Mouse (Mus musculus): Measurements from ENCODE around the gene Rnf40. TPM values are rescaled to one million over a fixed set of nuclear protein-coding genes. Genes with fewer than 3 reads are reported as not detected.

Gene Rnf40
- total RNA-seq (2021): 10 to 100 TPM; 24.4 to 28.7 TPM
- long read RNA-seq, experiment 1, full-length matches to known transcripts: 32 of 38 reads
- long read RNA-seq, experiment 1, partial matches to known transcripts: 2 of 38 reads
- long read RNA-seq, experiment 1, other reads (novel, unspliced or antisense): 4 of 38 reads
- long read RNA-seq, experiment 2, full-length matches to known transcripts: 54 of 70 reads
- long read RNA-seq, experiment 2, partial matches to known transcripts: 5 of 70 reads
- long read RNA-seq, experiment 2, other reads (novel, unspliced or antisense): 11 of 70 reads

- intact Hi-C loops (cut with DNase I; ENCODE audit: low total_unique reads): no loop called here
- peak; percentile 92 for DNase-seq
Observed at GRCm38 (mm10) chr7:127588011-127588871, at the start of gene Rnf40, which contains the start of gene Ccdc189. TSS of gene Rnf40 (plus strand) at chr7:127588767. TSS of gene Ccdc189 (minus strand) at chr7:127588595.

DNA sequence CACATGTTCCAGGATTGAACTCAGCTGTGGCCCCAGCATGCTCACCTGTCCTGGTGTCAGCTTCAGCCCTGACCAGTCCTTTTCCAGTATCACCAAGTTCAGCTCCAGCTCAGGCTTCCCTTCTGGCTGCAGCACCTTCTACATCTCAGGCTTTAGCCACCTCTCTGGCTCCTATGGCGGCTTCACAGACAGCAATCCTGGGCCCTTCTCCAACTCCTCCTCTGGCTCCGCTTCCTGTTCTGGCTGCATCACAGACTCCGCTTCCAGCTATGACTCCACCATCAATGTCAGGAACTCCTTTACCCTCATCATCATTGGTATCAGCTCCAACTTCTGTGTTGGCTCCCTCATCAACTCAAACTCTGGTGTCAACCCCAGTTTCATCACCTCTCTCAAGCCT lies 46.9 kb upstream of the Rnf40 start:
- no peak for DNase-seq
- intact Hi-C loops (cut with DNase I; ENCODE audit: low total_unique reads): no loop called here

- DNase-seq: no peak
- intact Hi-C loops (cut with DNase I; ENCODE audit: low total_unique reads): no loop called here
Observed at GRCm38 (mm10) chr7:127549116-127549835, 39.3 kb upstream of the Rnf40 start.

GRCm38 (mm10) chr7:127551558-127551957 lies 37.0 kb upstream of the Rnf40 start:
- intact Hi-C loops (cut with DNase I; ENCODE audit: low total_unique reads): no loop called here
- no peak for DNase-seq

GRCm38 (mm10) chr7:127560580-127560979 lies 28.0 kb upstream of the Rnf40 start:
- intact Hi-C loops (cut with DNase I; ENCODE audit: low total_unique reads): no loop called here
- DNase-seq: no peak

DNA sequence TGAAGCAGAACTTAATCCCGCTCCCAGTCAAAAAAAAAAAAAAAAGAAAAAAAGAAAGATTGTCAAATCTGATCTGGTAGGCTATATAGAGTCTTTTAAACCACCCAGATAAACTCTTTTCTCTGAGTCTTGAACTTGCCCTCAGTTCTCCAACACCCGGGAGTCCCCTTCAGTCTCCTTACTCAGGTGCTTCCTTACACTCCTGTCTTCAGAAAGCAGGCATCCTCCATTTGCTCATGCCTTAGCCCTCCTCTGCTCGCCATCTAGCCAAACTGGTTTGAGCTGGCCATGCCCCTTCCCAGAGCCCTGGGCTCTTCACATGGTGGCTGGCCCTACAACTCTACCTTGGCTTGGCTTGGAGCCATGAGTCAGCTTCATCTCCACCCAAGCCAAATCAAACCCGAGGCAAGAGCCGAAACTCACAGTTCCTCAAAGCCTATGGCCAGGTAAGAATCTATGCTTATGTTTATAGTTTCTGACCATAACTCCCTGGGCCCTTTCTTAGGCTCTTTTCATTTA lies 27.2 kb upstream of the Rnf40 start, which contains the start of gene Tmem265:
Tmem265 (plus strand) TSS at position 51 of the 519 bp plus-strand sequence.
- intact Hi-C loops (cut with DNase I; ENCODE audit: low total_unique reads): no loop called here

GRCm38 (mm10) chr7:127564381-127565150 lies 24.0 kb upstream of the Rnf40 start:
- intact Hi-C loops (cut with DNase I; ENCODE audit: low total_unique reads): no loop called here
- DNase-seq: no peak

More for the DNA sequence above, 27.2 kb upstream of the Rnf40 start, which contains the start of gene Tmem265:
- no peak for DNase-seq

- intact Hi-C loops (cut with DNase I; ENCODE audit: low total_unique reads): no loop called here
Observed at GRCm38 (mm10) chr7:127572895-127573471, 15.6 kb upstream of the Rnf40 start, which contains the start of gene Phkg2. TSS of gene Phkg2 (plus strand) at chr7:127573340.

DNA sequence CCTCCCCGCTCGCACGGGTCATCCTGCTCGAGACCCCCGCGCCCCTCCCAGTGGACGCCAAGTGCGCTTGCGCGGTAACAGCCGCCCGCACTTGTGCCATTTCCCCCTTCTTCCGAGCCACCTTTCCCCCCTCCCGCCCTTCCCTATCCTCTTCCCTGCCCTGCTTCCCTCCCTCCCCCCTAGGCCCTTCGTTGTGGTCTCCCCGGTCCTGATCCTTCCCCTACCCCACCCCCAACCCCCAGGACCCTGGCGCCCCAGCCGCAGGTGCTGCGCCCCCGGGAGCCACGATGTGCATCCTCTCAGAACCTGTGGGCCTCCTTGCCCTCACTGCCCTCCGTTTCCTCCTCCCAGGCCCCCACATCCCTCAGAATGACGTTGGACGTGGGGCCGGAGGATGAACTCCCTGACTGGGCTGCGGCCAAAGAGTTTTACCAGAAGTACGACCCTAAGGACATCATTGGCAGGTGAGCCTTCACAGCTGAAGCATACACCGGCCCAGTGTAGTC lies 15.0 kb upstream of the Rnf40 start:
- DNase-seq: peak; percentile 33
- intact Hi-C loops (cut with DNase I; ENCODE audit: low total_unique reads): no loop called here

More at GRCm38 (mm10) chr7:127572895-127573471, 15.6 kb upstream of the Rnf40 start, which contains the start of gene Phkg2:
- peak; percentile 90 for DNase-seq

DNA sequence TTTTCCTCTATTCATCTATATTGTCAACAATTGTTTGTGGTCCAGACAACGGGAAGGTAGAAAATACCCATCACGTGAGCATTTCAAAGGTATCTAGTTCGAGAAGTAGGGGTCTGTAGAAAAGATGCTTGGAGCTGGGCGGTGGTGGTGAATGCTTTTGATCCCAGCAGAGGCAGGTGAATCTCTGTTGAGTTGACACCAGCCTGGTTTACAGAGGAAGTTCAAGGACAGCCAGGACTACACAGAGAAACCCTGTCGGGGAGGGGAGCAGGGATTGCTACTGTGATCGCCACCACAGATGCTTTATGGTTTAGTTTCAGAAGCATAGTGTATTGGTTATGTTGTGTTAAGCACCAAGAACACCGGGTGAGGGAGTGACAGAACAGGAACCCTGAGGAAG lies 14.5 kb upstream of the Rnf40 start:
- intact Hi-C loops (cut with DNase I; ENCODE audit: low total_unique reads): no loop called here

DNA sequence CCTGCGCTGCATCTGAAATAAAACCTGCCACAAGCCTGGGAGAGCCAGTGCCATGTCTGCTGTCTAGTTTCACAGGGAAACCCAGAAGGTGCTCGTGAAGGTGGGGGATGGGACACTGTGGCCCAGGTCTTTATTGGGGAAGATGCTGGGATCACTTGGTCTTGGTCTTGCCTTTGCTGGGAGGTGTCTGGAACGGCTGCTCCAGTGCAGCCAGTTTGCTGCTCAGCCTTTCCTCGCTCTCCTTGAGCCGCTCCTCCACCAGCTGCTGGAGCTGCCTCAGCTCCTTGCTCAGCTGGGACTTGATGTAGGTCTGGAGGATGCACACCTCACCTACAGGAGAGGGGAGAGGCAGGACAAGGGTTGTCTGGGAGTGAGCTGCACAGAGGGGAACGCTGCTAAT lies 5.3 kb upstream of the Rnf40 start:
- no peak for DNase-seq
- intact Hi-C loops (cut with DNase I; ENCODE audit: low total_unique reads): no loop called here

More for the DNA sequence above, 14.5 kb upstream of the Rnf40 start:
- no peak for DNase-seq

GRCm38 (mm10) chr7:127585031-127585430 lies 3.5 kb upstream of the Rnf40 start:
- intact Hi-C loops (cut with DNase I; ENCODE audit: low total_unique reads): no loop called here
- no peak for DNase-seq

- intact Hi-C loops (cut with DNase I; ENCODE audit: low total_unique reads): no loop called here
- no peak for DNase-seq
Observed at GRCm38 (mm10) chr7:127586149-127586548, 2.4 kb upstream of the Rnf40 start.

- intact Hi-C loops (cut with DNase I; ENCODE audit: low total_unique reads): no loop called here
Observed at GRCm38 (mm10) chr7:127587196-127587595, 1.4 kb upstream of the Rnf40 start.

DNA sequence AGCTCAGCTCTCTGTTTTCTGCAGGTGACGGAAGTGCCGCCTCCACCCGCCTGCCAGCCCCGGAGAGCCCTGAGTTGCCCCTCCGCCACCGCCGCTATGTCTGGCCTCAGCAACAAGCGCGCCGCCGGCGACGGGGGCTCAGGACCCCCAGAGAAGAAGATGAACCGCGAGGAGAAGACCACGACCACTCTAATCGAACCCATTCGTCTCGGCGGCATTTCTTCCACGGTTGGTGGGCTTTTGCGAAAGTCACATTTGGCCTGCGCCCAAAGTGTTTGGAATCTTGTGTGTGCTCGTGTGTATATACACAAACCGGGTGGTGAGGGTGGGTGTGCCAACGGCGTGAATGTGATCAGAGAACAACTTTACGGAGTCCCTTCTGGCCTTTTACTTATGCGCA lies 334 bp downstream of the Rnf40 start:
- intact Hi-C loops (cut with DNase I; ENCODE audit: low total_unique reads): no loop called here
- DNase-seq: no peak

More at GRCm38 (mm10) chr7:127587196-127587595, 1.4 kb upstream of the Rnf40 start:
- no peak for DNase-seq

DNA sequence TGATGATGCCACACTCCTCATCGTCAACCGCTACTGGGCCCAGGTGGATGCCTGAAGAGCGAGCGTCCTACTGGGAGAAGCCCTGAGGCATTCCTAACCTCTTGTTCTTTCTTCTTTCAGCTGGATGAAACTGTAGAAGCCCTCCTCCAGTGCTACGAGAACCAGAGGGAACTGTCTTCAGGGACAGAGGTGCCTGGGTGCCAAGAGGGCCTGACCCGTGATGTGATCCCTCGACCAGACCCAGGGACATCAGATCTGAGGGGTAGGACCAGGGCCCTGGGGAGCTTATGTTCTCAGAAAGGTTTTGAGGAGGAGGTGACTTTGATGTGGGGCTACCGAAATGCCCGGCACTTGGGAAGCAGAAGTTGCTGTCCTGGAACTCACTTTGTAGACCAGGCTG lies 1.1 kb downstream of the Rnf40 start:
- DNase-seq: no peak
- intact Hi-C loops (cut with DNase I; ENCODE audit: low total_unique reads): no loop called here

DNA sequence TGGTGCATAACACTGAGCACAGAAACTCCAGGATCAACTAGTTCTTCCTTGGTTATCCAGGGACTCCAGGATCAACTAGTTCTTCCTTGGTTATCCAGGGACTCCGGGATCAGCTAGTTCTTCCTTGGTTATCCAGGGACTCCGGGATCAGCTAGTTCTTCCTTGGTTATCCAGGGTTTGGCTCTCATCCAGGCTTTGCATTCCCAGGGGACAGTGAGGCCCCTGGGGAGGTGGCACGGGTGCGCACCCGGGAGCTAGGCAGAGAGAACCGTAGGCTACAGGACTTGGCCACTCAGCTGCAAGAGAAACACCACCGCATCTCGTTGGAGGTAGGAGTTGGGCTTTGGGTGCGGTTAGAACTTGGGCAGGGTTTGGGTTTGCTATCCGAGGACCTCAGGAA lies 2.5 kb downstream of the Rnf40 start:
- DNase-seq: no peak
- intact Hi-C loops (cut with DNase I; ENCODE audit: low total_unique reads): no loop called here

- intact Hi-C loops (cut with DNase I; ENCODE audit: low total_unique reads): no loop called here
- DNase-seq: no peak
Observed at GRCm38 (mm10) chr7:127592575-127592974, 4.0 kb downstream of the Rnf40 start.
